Mouse (Mus musculus): ENCODE measurements around the gene Tmc4. TPM values are rescaled to one million over a fixed set of nuclear protein-coding genes. Genes with fewer than 3 reads are reported as not detected.

Gene Tmc4
- polyA plus RNA-seq, 1 experiment from 2014 or later = 4.3 TPM

DNA sequence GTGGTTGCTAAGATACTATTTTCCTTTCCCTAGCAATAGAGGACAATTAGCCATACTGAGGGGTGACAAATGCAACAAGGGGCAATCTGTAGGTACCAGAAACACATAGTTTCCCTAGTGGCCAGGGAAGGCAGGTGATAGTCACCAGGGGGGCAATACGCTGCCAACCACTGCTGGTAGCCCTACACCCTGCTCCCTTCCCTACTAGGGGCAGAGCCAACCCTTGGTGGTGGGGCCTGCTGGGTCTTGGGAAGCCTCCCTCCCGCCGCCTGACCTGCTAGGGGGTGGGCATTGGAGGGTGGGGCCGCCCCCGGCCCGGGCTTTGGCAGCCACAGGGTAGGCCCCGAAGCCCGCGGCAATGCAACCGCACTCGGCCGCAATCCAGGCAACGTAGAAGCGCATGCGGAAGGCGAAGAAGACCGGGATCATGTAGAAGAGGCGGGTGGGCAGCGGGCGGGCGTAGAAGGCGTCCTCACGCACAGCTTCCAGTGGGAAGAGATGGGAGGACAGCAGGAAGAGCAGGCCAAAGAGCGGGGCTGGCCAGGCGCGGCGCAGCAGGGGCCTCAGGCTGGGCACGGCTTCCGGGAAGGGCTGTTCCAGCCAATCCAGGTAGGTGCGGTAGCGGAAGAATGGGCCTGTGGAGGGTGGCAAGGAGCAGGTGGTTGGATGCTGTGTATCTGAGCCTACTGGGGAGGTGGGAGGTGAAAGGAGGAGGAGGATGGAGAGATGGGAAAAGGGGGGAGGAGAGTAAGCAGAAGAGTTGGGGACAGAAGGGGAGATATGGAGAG, 8.2 kb upstream of the Tmc4 start:
- no peak overlapping the region for H3K9ac ChIP-seq (replicated peaks; ENCODE audit: low read length)

DNA sequence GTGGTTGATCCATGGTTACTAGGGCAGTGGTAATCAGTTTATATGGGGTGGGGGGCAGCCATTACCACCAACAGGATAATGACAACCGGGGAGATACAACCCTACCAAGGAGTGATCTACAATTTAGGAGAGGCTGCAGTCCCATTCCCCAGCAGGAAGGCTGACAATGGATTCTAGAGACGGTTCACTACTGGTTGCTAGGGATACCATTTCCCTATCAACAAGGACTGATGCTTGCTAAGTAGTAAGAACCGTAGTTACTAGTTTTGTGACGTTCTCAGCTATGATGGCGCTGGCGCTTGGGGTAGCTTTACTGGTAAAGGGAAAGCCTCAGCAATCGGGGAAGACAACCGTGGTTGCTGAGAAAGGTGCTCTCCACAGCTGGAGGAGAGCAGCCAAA, 7.3 kb upstream of the Tmc4 start:
- no peak for ATAC-seq (replicated peaks; ENCODE audit: insufficient number of reproducible peaks, low FRiP score, low TSS enrichment, low read depth)
- Histone ChIP-seq H3K9ac (replicated peaks; ENCODE audit: low read length) (no peak overlapping the region), H3K4me2 (ENCODE audit: low read depth, low read length) (no peak overlapping the region), H3K9me3 (replicated peaks; ENCODE audit: control insufficient read depth, low read length) (no peaks in the 10 kb centered on the region), H3K4me1 (ENCODE audit: control insufficient read depth, insufficient read depth, low read length) (no peaks in the 10 kb centered on the region), H3K36me3 (replicated peaks; ENCODE audit: control insufficient read depth, insufficient read depth, low read depth, low read length) (no peaks in the 10 kb centered on the region; the same call in 1 of the 2 replicates), H3K27ac (replicated peaks; ENCODE audit: low read depth, low read length) (no peak overlapping the region), H3K4me3 (ENCODE audit: low read depth, low read length) (no peak overlapping the region), H3K27me3 (ENCODE audit: control insufficient read depth, insufficient read depth, low read length) (no peaks in the 10 kb centered on the region)
- DNase-seq (ENCODE audit: low spot score) = no peak
- 91% methylated on average over 8 of the region's 8 CpGs for WGBS

More for the DNA sequence above, 8.2 kb upstream of the Tmc4 start:
- Histone ChIP-seq H3K27me3 (ENCODE audit: control insufficient read depth, insufficient read depth, low read length) (no peaks in the 10 kb centered on the region), H3K4me3 (ENCODE audit: low read depth, low read length) (no peak overlapping the region), H3K36me3 (replicated peaks; ENCODE audit: control insufficient read depth, insufficient read depth, low read depth, low read length) (no peaks in the 10 kb centered on the region; the same call in 1 of the 2 replicates), H3K4me2 (ENCODE audit: low read depth, low read length) (no peak overlapping the region), H3K27ac (replicated peaks; ENCODE audit: low read depth, low read length) (no peak overlapping the region), H3K9me3 (replicated peaks; ENCODE audit: control insufficient read depth, low read length) (no peaks in the 10 kb centered on the region), H3K4me1 (ENCODE audit: control insufficient read depth, insufficient read depth, low read length) (no peaks in the 10 kb centered on the region)
- ATAC-seq (replicated peaks; ENCODE audit: insufficient number of reproducible peaks, low FRiP score, low TSS enrichment, low read depth) = no peak
- WGBS = 83% methylated on average over 28 of the region's 31 CpGs
- no peak for DNase-seq (ENCODE audit: low spot score)

DNA sequence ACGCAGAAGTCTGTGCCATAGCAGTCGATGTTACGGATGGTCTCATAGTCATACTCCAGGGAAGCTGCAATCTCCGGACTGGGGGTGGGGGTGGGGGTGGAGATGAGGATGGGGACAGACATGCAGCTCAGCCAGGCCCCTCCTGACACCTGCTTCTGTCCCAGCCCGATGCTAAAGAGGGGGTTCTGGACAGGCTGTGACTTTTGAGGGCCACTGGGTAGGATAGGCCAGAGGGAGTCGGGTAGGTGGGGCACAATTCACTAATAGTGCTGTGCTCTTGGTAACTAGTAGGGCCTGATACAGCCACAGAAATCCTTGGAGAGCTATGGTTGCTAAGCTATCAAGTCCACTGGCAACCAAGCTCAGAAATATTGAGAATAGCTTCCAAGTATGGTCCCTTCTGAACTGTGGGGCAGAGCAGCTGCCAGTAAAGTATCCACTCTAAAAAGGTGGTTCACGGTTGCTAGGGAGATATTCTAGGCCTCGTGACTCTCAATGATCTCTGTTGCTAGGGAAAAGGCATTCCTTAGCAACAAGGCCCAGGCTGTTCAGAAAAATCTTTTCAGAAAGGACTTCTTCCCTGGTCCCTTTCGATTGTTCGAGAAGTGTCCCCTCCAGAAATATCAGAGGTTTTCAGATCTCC, 6.7 kb upstream of the Tmc4 start:
- Histone ChIP-seq H3K4me2 (ENCODE audit: low read depth, low read length) (no peak overlapping the region), H3K9ac (replicated peaks; ENCODE audit: low read length) (no peak overlapping the region), H3K4me3 (ENCODE audit: low read depth, low read length) (no peak overlapping the region), H3K4me1 (ENCODE audit: control insufficient read depth, insufficient read depth, low read length) (no peaks in the 10 kb centered on the region), H3K36me3 (replicated peaks; ENCODE audit: control insufficient read depth, insufficient read depth, low read depth, low read length) (no peaks in the 10 kb centered on the region; the same call in 1 of the 2 replicates), H3K27ac (replicated peaks; ENCODE audit: low read depth, low read length) (no peak overlapping the region), H3K27me3 (ENCODE audit: control insufficient read depth, insufficient read depth, low read length) (no peaks in the 10 kb centered on the region), H3K9me3 (replicated peaks; ENCODE audit: control insufficient read depth, low read length) (no peaks in the 10 kb centered on the region)
- no peak for DNase-seq (ENCODE audit: low spot score)
- no peak for ATAC-seq (replicated peaks; ENCODE audit: insufficient number of reproducible peaks, low FRiP score, low TSS enrichment, low read depth)
- WGBS = 87% methylated on average over 10 of the region's 10 CpGs

DNA sequence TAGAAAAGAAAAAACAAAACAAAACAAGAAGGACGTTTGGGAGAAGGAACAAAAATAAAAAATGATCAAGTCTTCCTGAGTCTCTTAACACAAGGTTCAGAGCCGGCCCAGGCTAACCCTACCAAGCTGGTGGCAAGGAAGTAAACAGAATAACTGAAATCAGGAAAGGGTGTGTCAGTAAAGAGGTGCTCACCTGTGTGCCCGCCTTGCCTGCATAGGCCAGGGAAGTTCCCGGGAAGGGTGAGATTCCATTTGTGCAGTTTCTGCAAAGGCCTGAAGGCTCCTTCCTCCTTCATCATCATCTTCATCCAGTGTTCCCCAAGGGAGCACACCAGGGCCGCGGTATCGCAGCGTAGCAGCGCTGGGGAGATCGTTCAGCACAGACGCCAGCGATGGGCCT, 982 bp downstream of the Tmc4 start:
- DNase-seq (ENCODE audit: low spot score) = no peak

DNA sequence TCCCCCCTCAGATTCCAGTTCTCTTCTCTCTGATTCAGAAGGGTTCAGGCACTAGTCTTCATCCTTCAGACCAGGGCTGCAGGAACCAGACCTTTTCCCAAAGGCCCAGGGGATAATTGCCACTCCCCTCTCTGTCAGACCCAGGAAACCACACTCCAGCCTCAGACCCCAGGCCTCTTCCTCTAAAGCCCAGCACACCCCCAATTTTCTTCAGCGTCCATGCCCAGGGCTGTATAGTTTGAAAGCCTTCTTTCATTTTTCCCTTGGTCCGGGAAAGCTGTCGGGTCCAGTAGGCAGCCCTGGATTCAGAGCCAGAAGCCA, 2.2 kb downstream of the Tmc4 start:
- Histone ChIP-seq H3K27me3 (ENCODE audit: control insufficient read depth, insufficient read depth, low read length) (no peaks in the 10 kb centered on the region), H3K27ac (replicated peaks; ENCODE audit: low read depth, low read length) (no peak overlapping the region), H3K4me1 (ENCODE audit: control insufficient read depth, insufficient read depth, low read length) (no peaks in the 10 kb centered on the region), H3K4me3 (ENCODE audit: low read depth, low read length) (no peak overlapping the region), H3K9me3 (replicated peaks; ENCODE audit: control insufficient read depth, low read length) (no peaks in the 10 kb centered on the region), H3K9ac (replicated peaks; ENCODE audit: low read length) (no peak overlapping the region), H3K36me3 (replicated peaks; ENCODE audit: control insufficient read depth, insufficient read depth, low read depth, low read length) (no peaks in the 10 kb centered on the region), H3K4me2 (ENCODE audit: low read depth, low read length) (no peak overlapping the region)
- ATAC-seq (replicated peaks; ENCODE audit: insufficient number of reproducible peaks, low FRiP score, low TSS enrichment, low read depth) = no peak; the same call in 1 of the 2 replicates
- WGBS = 81% methylated on average over 3 of the region's 3 CpGs
- DNase-seq (ENCODE audit: low spot score) = no peak

More for the DNA sequence above, 982 bp downstream of the Tmc4 start:
- Histone ChIP-seq H3K4me2 (ENCODE audit: low read depth, low read length) (no peak overlapping the region), H3K4me3 (ENCODE audit: low read depth, low read length) (no peak overlapping the region), H3K9ac (replicated peaks; ENCODE audit: low read length) (no peak overlapping the region), H3K4me1 (ENCODE audit: control insufficient read depth, insufficient read depth, low read length) (no peaks in the 10 kb centered on the region), H3K9me3 (replicated peaks; ENCODE audit: control insufficient read depth, low read length) (no peaks in the 10 kb centered on the region), H3K36me3 (replicated peaks; ENCODE audit: control insufficient read depth, insufficient read depth, low read depth, low read length) (no peaks in the 10 kb centered on the region), H3K27ac (replicated peaks; ENCODE audit: low read depth, low read length) (no peak overlapping the region), H3K27me3 (ENCODE audit: control insufficient read depth, insufficient read depth, low read length) (no peaks in the 10 kb centered on the region)
- WGBS = 80% methylated on average over 12 of the region's 12 CpGs
- ATAC-seq (replicated peaks; ENCODE audit: insufficient number of reproducible peaks, low FRiP score, low TSS enrichment, low read depth) = no peak

GRCm38 (mm10) chr7:3674507-3675227, 2.7 kb downstream of the Tmc4 start:
- WGBS = 74% methylated on average over 10 of the region's 10 CpGs
- H3K27me3 ChIP-seq (ENCODE audit: control insufficient read depth, insufficient read depth, low read length) = no peaks in the 10 kb centered on the region
- peak; percentile 87 for ATAC-seq (replicated peaks; ENCODE audit: insufficient number of reproducible peaks, low FRiP score, low TSS enrichment, low read depth)
- no peak overlapping the region for H3K27ac ChIP-seq (replicated peaks; ENCODE audit: low read depth, low read length)
- H3K36me3 ChIP-seq (replicated peaks; ENCODE audit: control insufficient read depth, insufficient read depth, low read depth, low read length) = no peaks in the 10 kb centered on the region
- no peak overlapping the region for H3K4me2 ChIP-seq (ENCODE audit: low read depth, low read length)
- DNase-seq (ENCODE audit: low spot score) = peak; percentile 88
- no peak overlapping the region for H3K4me3 ChIP-seq (ENCODE audit: low read depth, low read length)
- H3K9me3 ChIP-seq (replicated peaks; ENCODE audit: control insufficient read depth, low read length) = no peaks in the 10 kb centered on the region
- no peaks in the 10 kb centered on the region for H3K4me1 ChIP-seq (ENCODE audit: control insufficient read depth, insufficient read depth, low read length)
- no peak overlapping the region for H3K9ac ChIP-seq (replicated peaks; ENCODE audit: low read length)

GRCm38 (mm10) chr7:3666921-3667391, 10.4 kb downstream of the Tmc4 start:
- 16% methylated on average over 14 of the region's 14 CpGs for WGBS
- no peaks in the 10 kb centered on the region for H3K27me3 ChIP-seq (ENCODE audit: control insufficient read depth, insufficient read depth, low read length)
- H3K36me3 ChIP-seq (replicated peaks; ENCODE audit: control insufficient read depth, insufficient read depth, low read depth, low read length) = no peaks in the 10 kb centered on the region; the same call in 1 of the 2 replicates
- H3K4me3 ChIP-seq (ENCODE audit: low read depth, low read length) = no peak overlapping the region
- no peak overlapping the region; the same call in 1 of the 2 replicates for H3K9ac ChIP-seq (replicated peaks; ENCODE audit: low read length)
- ATAC-seq (replicated peaks; ENCODE audit: insufficient number of reproducible peaks, low FRiP score, low TSS enrichment, low read depth) (no peak), DNase-seq (ENCODE audit: low spot score) (no peak)
- no peaks in the 10 kb centered on the region; the same call in 1 of the 2 replicates for H3K4me1 ChIP-seq (ENCODE audit: control insufficient read depth, insufficient read depth, low read length)
- no peak overlapping the region for H3K27ac ChIP-seq (replicated peaks; ENCODE audit: low read depth, low read length)
- H3K4me2 ChIP-seq (ENCODE audit: low read depth, low read length) = no peak overlapping the region
- no peaks in the 10 kb centered on the region for H3K9me3 ChIP-seq (replicated peaks; ENCODE audit: control insufficient read depth, low read length)

All from embryonic facial prominence, embryonic 11.5 days (tissue).